Mouse (Mus musculus): ENCODE results near the gene Cyb561d1. TPM values are rescaled to one million over a fixed set of nuclear protein-coding genes. Genes with fewer than 3 reads are reported as not detected.
A peak's percentile ranks its signal among the peaks of the same experiment; 100 is the strongest.
"Not testable (repeated sequence)": the region's sequence is repeated elsewhere in the genome, so short reads cannot be mapped to it uniquely, and the experiment has no call there.

Gene Cyb561d1
- total RNA-seq (2017) = 7.7 and 9.5 TPM in 2 replicates

- ATAC-seq (replicated peaks in 1 of 2; ENCODE audit: insufficient read depth in 1 of 2, low FRiP score in 2 of 2, low TSS enrichment in 1 of 2, low read depth in 1 of 2, poor library complexity in 2 of 2, severe bottlenecking in 2 of 2) = peak; percentile 88 to 91
These were observed at the start of gene Cyb561d1 for GRCm38 (mm10) chr3:108200329-108201323. Gene Cyb561d1, minus strand, starts transcription at chr3:108201212.

- peak in 1 of 2 experiments; percentile 7; a peak in 1 of 4 replicates for ATAC-seq (replicated peaks in 1 of 2; ENCODE audit: insufficient read depth in 1 of 2, low FRiP score in 2 of 2, low TSS enrichment in 1 of 2, low read depth in 1 of 2, poor library complexity in 2 of 2, severe bottlenecking in 2 of 2)
These were observed 45.8 kb upstream of the Cyb561d1 start for GRCm38 (mm10) chr3:108246857-108247256.

GRCm38 (mm10) chr3:108241243-108241839 is 40.3 kb upstream of the Cyb561d1 start:
- ATAC-seq (replicated peaks in 1 of 2; ENCODE audit: insufficient read depth in 1 of 2, low FRiP score in 2 of 2, low TSS enrichment in 1 of 2, low read depth in 1 of 2, poor library complexity in 2 of 2, severe bottlenecking in 2 of 2) = no peak

- not testable (repeated sequence) for ATAC-seq (replicated peaks in 1 of 2; ENCODE audit: insufficient read depth in 1 of 2, low FRiP score in 2 of 2, low TSS enrichment in 1 of 2, low read depth in 1 of 2, poor library complexity in 2 of 2, severe bottlenecking in 2 of 2)
These were observed 36.6 kb upstream of the Cyb561d1 start for GRCm38 (mm10) chr3:108237474-108238102.

- ATAC-seq (replicated peaks in 1 of 2; ENCODE audit: insufficient read depth in 1 of 2, low FRiP score in 2 of 2, low TSS enrichment in 1 of 2, low read depth in 1 of 2, poor library complexity in 2 of 2, severe bottlenecking in 2 of 2) = no peak
These were observed 30.6 kb upstream of the Cyb561d1 start for GRCm38 (mm10) chr3:108231646-108232045.

- no peak for ATAC-seq (replicated peaks in 1 of 2; ENCODE audit: insufficient read depth in 1 of 2, low FRiP score in 2 of 2, low TSS enrichment in 1 of 2, low read depth in 1 of 2, poor library complexity in 2 of 2, severe bottlenecking in 2 of 2)
These were observed 26.5 kb upstream of the Cyb561d1 start for GRCm38 (mm10) chr3:108227521-108227920.

GRCm38 (mm10) chr3:108226558-108227350 is 25.7 kb upstream of the Cyb561d1 start, which contains the start of gene Sypl2:
Gene Sypl2, minus strand, starts transcription at chr3:108226648.
- peak; percentile 51; a peak in 2 of 4 replicates for ATAC-seq (replicated peaks in 1 of 2; ENCODE audit: insufficient read depth in 1 of 2, low FRiP score in 2 of 2, low TSS enrichment in 1 of 2, low read depth in 1 of 2, poor library complexity in 2 of 2, severe bottlenecking in 2 of 2)

GRCm38 (mm10) chr3:108225711-108226557 is 24.9 kb upstream of the Cyb561d1 start:
- ATAC-seq (replicated peaks in 1 of 2; ENCODE audit: insufficient read depth in 1 of 2, low FRiP score in 2 of 2, low TSS enrichment in 1 of 2, low read depth in 1 of 2, poor library complexity in 2 of 2, severe bottlenecking in 2 of 2) = no peak

- no peak for ATAC-seq (replicated peaks in 1 of 2; ENCODE audit: insufficient read depth in 1 of 2, low FRiP score in 2 of 2, low TSS enrichment in 1 of 2, low read depth in 1 of 2, poor library complexity in 2 of 2, severe bottlenecking in 2 of 2)
These were observed 19.6 kb upstream of the Cyb561d1 start for GRCm38 (mm10) chr3:108220661-108221060.

GRCm38 (mm10) chr3:108214734-108215133 is 13.7 kb upstream of the Cyb561d1 start:
- ATAC-seq (replicated peaks in 1 of 2; ENCODE audit: insufficient read depth in 1 of 2, low FRiP score in 2 of 2, low TSS enrichment in 1 of 2, low read depth in 1 of 2, poor library complexity in 2 of 2, severe bottlenecking in 2 of 2) = no peak

- ATAC-seq (replicated peaks in 1 of 2; ENCODE audit: insufficient read depth in 1 of 2, low FRiP score in 2 of 2, low TSS enrichment in 1 of 2, low read depth in 1 of 2, poor library complexity in 2 of 2, severe bottlenecking in 2 of 2) = no peak
These were observed 11.4 kb upstream of the Cyb561d1 start for GRCm38 (mm10) chr3:108212406-108212805.

GRCm38 (mm10) chr3:108211845-108212244 is 10.8 kb upstream of the Cyb561d1 start:
- ATAC-seq (replicated peaks in 1 of 2; ENCODE audit: insufficient read depth in 1 of 2, low FRiP score in 2 of 2, low TSS enrichment in 1 of 2, low read depth in 1 of 2, poor library complexity in 2 of 2, severe bottlenecking in 2 of 2) = no peak

GRCm38 (mm10) chr3:108210771-108211139 is 9.7 kb upstream of the Cyb561d1 start, which contains the start of gene Atxn7l2:
Gene Atxn7l2, minus strand, starts transcription at chr3:108210934.
- peak; percentile 79 to 80 for ATAC-seq (replicated peaks in 1 of 2; ENCODE audit: insufficient read depth in 1 of 2, low FRiP score in 2 of 2, low TSS enrichment in 1 of 2, low read depth in 1 of 2, poor library complexity in 2 of 2, severe bottlenecking in 2 of 2)

- peak; percentile 91 to 95 for ATAC-seq (replicated peaks in 1 of 2; ENCODE audit: insufficient read depth in 1 of 2, low FRiP score in 2 of 2, low TSS enrichment in 1 of 2, low read depth in 1 of 2, poor library complexity in 2 of 2, severe bottlenecking in 2 of 2)
These were observed 9.1 kb upstream of the Cyb561d1 start for GRCm38 (mm10) chr3:108209946-108210770.

- ATAC-seq (replicated peaks in 1 of 2; ENCODE audit: insufficient read depth in 1 of 2, low FRiP score in 2 of 2, low TSS enrichment in 1 of 2, low read depth in 1 of 2, poor library complexity in 2 of 2, severe bottlenecking in 2 of 2) = no peak
These were observed 8.5 kb upstream of the Cyb561d1 start for GRCm38 (mm10) chr3:108209536-108209935.

All from hematopoietic stem cell, adult 5-6 weeks (primary cell).